7 mouse cellular contexts compared by ENCODE assay signal in the genomic region with DNA sequence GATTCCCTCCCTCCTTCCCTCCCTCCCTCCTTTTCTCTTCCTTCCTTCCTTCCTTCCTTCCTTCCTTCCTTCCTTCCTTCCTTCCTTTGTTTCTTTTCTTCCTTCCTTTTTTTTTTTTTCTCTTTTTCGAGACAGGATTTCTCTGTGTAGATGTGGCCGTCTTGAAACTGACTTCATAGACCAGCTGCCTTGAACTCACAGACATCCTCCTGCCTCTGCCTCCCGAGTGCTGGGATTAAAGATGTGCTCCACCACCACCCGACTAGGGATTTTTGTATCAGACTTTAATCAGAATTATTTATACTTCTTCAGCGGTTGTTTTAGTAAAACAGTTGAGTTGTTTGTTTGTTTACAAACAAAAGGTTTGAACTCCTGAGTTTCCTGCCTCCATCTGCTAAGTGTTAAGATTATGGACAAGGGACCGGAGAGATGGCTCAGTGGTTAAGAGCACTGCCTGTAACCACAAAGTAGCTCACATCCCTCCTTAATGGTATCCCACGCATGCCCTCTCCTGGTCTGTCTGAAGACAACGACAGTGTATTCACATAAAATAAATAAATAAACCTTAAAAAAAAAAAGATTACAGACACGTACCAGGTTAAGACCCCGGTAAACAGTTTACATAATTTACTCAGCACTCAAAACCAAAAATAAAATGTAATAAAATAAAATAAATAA. TPM values are rescaled to one million over a fixed set of nuclear protein-coding genes. Genes with fewer than 3 reads are reported as not detected.
DNase-seq lines count a peak whose midpoint lies in the region; ATAC-seq and TF ChIP-seq lines count a peak whose summit lies in the region.

No protein-coding gene starts in this region.

- TF ChIP-seq EP300 in lung, postnatal 0 days (IDR thresholded peaks at IDR 0.05), result no peak
- no peak for TF ChIP-seq EP300 in stomach, postnatal 0 days (optimal IDR thresholded peaks at IDR 0.05)

- peaks cover 10% of the 10 kb centered on the region for H3K4me1 ChIP-seq in embryonic facial prominence, embryonic 13.5 days
- H3K4me1 ChIP-seq in intestine, embryonic 15.5 days (replicated peaks), result peaks cover 9% of the 10 kb centered on the region
- no peaks in the 10 kb centered on the region for H3K4me1 ChIP-seq in lung, postnatal 0 days (ENCODE audit: insufficient read depth, low read depth, low read length)
- no peaks in the 10 kb centered on the region for H3K4me1 ChIP-seq in stomach, postnatal 0 days (replicated peaks; ENCODE audit: control insufficient read depth, insufficient read depth)

- peaks cover 13% of the 10 kb centered on the region for H3K36me3 ChIP-seq in embryonic facial prominence, embryonic 13.5 days
- peaks cover 8% of the 10 kb centered on the region for H3K36me3 ChIP-seq in intestine, embryonic 15.5 days
- H3K36me3 ChIP-seq in lung, postnatal 0 days (ENCODE audit: insufficient read depth, low read length), result peaks cover 1% of the 10 kb centered on the region; the same call in 1 of the 2 replicates
- no peaks in the 10 kb centered on the region for H3K36me3 ChIP-seq in stomach, postnatal 0 days (ENCODE audit: control insufficient read depth, insufficient read depth, low read length)

- WGBS in embryonic facial prominence, embryonic 13.5 days, result 71% methylated on average over 10 of the region's 10 CpGs
- 66% methylated on average over 10 of the region's 10 CpGs for WGBS in intestine, embryonic 15.5 days
- WGBS in lung, postnatal 0 days, result 60% methylated on average over 10 of the region's 10 CpGs
- 62% methylated on average over 10 of the region's 10 CpGs for WGBS in stomach, postnatal 0 days

- H3K4me3 ChIP-seq in embryonic facial prominence, embryonic 13.5 days, result peak overlapping the region; percentile 93
- H3K4me3 ChIP-seq in intestine, embryonic 15.5 days (replicated peaks), result peak overlapping the region; percentile 89; the same call in 1 of the 2 replicates
- peak overlapping the region; percentile 94 for H3K4me3 ChIP-seq in lung, postnatal 0 days (ENCODE audit: low read depth, low read length)
- peak overlapping the region; percentile 88 for H3K4me3 ChIP-seq in stomach, postnatal 0 days (ENCODE audit: low read depth, low read length)

- no peaks in the 10 kb centered on the region for H3K27me3 ChIP-seq in embryonic facial prominence, embryonic 13.5 days
- H3K27me3 ChIP-seq in intestine, embryonic 15.5 days (replicated peaks), result no peaks in the 10 kb centered on the region
- H3K27me3 ChIP-seq in lung, postnatal 0 days (replicated peaks; ENCODE audit: insufficient read depth, low read length), result no peaks in the 10 kb centered on the region
- H3K27me3 ChIP-seq in stomach, postnatal 0 days (ENCODE audit: control insufficient read depth, insufficient read depth, low read length), result no peaks in the 10 kb centered on the region

- H3K27ac ChIP-seq in embryonic facial prominence, embryonic 13.5 days, result peak overlapping the region; percentile 4; the same call in 1 of the 2 replicates
- no peak overlapping the region for H3K27ac ChIP-seq in intestine, embryonic 15.5 days
- H3K27ac ChIP-seq in lung, postnatal 0 days (ENCODE audit: low read length), result peak overlapping the region; percentile 97; the same call in 1 of the 2 replicates
- H3K27ac ChIP-seq in stomach, postnatal 0 days (replicated peaks), result 0 out of 2 replicates have a peak overlapping the region, but pooled peaks have one; percentile 26

- ATAC-seq in CD4-positive, CD25-positive, alpha-beta regulatory T cell, adult 4 months, result peak; percentile 4
- ATAC-seq in embryonic facial prominence, embryonic 13.5 days (ENCODE audit: insufficient number of reproducible peaks, insufficient read depth, low FRiP score, low TSS enrichment, low read depth), result no peak
- 0 out of 2 replicates have a peak, but pooled peaks have one; percentile 10 for ATAC-seq in intestine, embryonic 15.5 days
- ATAC-seq in lung, postnatal 0 days, result no peak
- ATAC-seq in stomach, postnatal 0 days (ENCODE audit: low FRiP score, low TSS enrichment), result no peak

- H3K9ac ChIP-seq in embryonic facial prominence, embryonic 13.5 days, result no peak overlapping the region
- H3K9ac ChIP-seq in intestine, embryonic 15.5 days, result no peak overlapping the region
- H3K9ac ChIP-seq in lung, postnatal 0 days (replicated peaks; ENCODE audit: low read depth), result no peak overlapping the region
- H3K9ac ChIP-seq in stomach, postnatal 0 days (ENCODE audit: low read length), result no peak overlapping the region

- peak; percentile 72 for DNase-seq in A20 (ENCODE audit: low read depth, low spot score)
- peak; percentile 36 for DNase-seq in lung, postnatal 0 days (ENCODE audit: low spot score)
- no peak for DNase-seq in stomach, postnatal 0 days (ENCODE audit: low spot score)
- DNase-seq in adipocyte (ENCODE audit: low spot score), result no peak

- no peaks in the 10 kb centered on the region for H3K9me3 ChIP-seq in embryonic facial prominence, embryonic 13.5 days
- H3K9me3 ChIP-seq in intestine, embryonic 15.5 days, result no peaks in the 10 kb centered on the region
- H3K9me3 ChIP-seq in lung, postnatal 0 days (ENCODE audit: low read length), result no peaks in the 10 kb centered on the region
- H3K9me3 ChIP-seq in stomach, postnatal 0 days (ENCODE audit: control insufficient read depth, low read length), result no peaks in the 10 kb centered on the region

- peak overlapping the region; percentile 77 for H3K4me2 ChIP-seq in embryonic facial prominence, embryonic 13.5 days
- peak overlapping the region; percentile 28; the same call in 1 of the 2 replicates for H3K4me2 ChIP-seq in intestine, embryonic 15.5 days (replicated peaks)
- H3K4me2 ChIP-seq in lung, postnatal 0 days (replicated peaks; ENCODE audit: low read depth, low read length), result peak overlapping the region; percentile 25; the same call in 1 of the 2 replicates
- H3K4me2 ChIP-seq in stomach, postnatal 0 days (replicated peaks; ENCODE audit: low read depth), result peak overlapping the region; percentile 33

- 0 out of 2 replicates have a peak, but pooled peaks have one; percentile 26 for TF ChIP-seq CTCF in lung, postnatal 0 days (IDR thresholded peaks at IDR 0.05)
- TF ChIP-seq CTCF in stomach, postnatal 0 days (IDR thresholded peaks at IDR 0.05; ENCODE audit: low read depth), result peak; percentile 46

RNA-seq across cellular contexts. Expression of a gene that starts 0.5 kb away (rescaled TPM):
- 10 to 100 TPM; 89.9 to 92.8 TPM for polyA plus RNA-seq in CD4-positive, CD25-positive, alpha-beta regulatory T cell, adult 4 months (2017; shearing (Covaris generic))
- 118 and 124 TPM in 2 replicates for polyA plus RNA-seq in embryonic facial prominence, embryonic 13.5 days (2015; fragmentation: Nextera tagmentation; extraction: Ambion mirVana)
- 150 and 155 TPM in 2 replicates for polyA plus RNA-seq in intestine, embryonic 15.5 days (2015; fragmentation: Nextera tagmentation; extraction: Ambion mirVana)
- 177 and 187 TPM in 2 replicates for polyA plus RNA-seq in lung, postnatal 0 days (2015; fragmentation: Nextera tagmentation; extraction: Ambion mirVana)
- 251 and 252 TPM in 2 replicates for polyA plus RNA-seq in stomach, postnatal 0 days (2015; fragmentation: Nextera tagmentation; extraction: Ambion mirVana)

RNA-seq across cellular contexts. Expression of a gene that starts 12.9 kb away (rescaled TPM):
- 10 to 100 TPM; 10.4 to 11.7 TPM for polyA plus RNA-seq in CD4-positive, CD25-positive, alpha-beta regulatory T cell, adult 4 months (2017; shearing (Covaris generic))
- 26.5 and 27.7 TPM in 2 replicates for polyA plus RNA-seq in embryonic facial prominence, embryonic 13.5 days (2015; fragmentation: Nextera tagmentation; extraction: Ambion mirVana)
- polyA plus RNA-seq in intestine, embryonic 15.5 days (2015; fragmentation: Nextera tagmentation; extraction: Ambion mirVana), result 24.1 and 25.7 TPM in 2 replicates
- 12.3 and 14.0 TPM in 2 replicates for polyA plus RNA-seq in lung, postnatal 0 days (2015; fragmentation: Nextera tagmentation; extraction: Ambion mirVana)
- 18.4 and 18.5 TPM in 2 replicates for polyA plus RNA-seq in stomach, postnatal 0 days (2015; fragmentation: Nextera tagmentation; extraction: Ambion mirVana)

RNA-seq across cellular contexts. Expression of a gene that starts 49.7 kb away (rescaled TPM):
- under 1 TPM in 1 of 2 experiments, not detected in 1; 0.34 TPM for polyA plus RNA-seq in CD4-positive, CD25-positive, alpha-beta regulatory T cell, adult 4 months (2017; shearing (Covaris generic))
- polyA plus RNA-seq in embryonic facial prominence, embryonic 13.5 days (2015; fragmentation: Nextera tagmentation; extraction: Ambion mirVana), result 0.22 and 0.24 TPM in 2 replicates
- 0.09 and 0.10 TPM in 2 replicates for polyA plus RNA-seq in intestine, embryonic 15.5 days (2015; fragmentation: Nextera tagmentation; extraction: Ambion mirVana)
- 0.45 and 0.56 TPM in 2 replicates for polyA plus RNA-seq in lung, postnatal 0 days (2015; fragmentation: Nextera tagmentation; extraction: Ambion mirVana)
- polyA plus RNA-seq in stomach, postnatal 0 days (2015; fragmentation: Nextera tagmentation; extraction: Ambion mirVana), result 0.10 and 0.13 TPM in 2 replicates

Comparison
In these comparisons a context has a peak if more than half of its experiments do, and no peak if none do; other contexts are left out.
1. DNase-seq: peak in A20 (single experiment) and lung, postnatal 0 days (single experiment); none in stomach, postnatal 0 days (single experiment) and adipocyte (single experiment).
2. ATAC-seq: peak in CD4-positive, CD25-positive, alpha-beta regulatory T cell, adult 4 months (single experiment) and intestine, embryonic 15.5 days (single experiment); none in embryonic facial prominence, embryonic 13.5 days (single experiment), lung, postnatal 0 days (single experiment) and stomach, postnatal 0 days (single experiment).
3. H3K4me2 ChIP-seq: peak in every context shown above with its lines; median percentile 77 in embryonic facial prominence, embryonic 13.5 days; 33 in stomach, postnatal 0 days; 28 in intestine, embryonic 15.5 days; 25 in lung, postnatal 0 days.
4. Peak in every context shown above with its lines, with median percentiles within 50 percentile points of each other: H3K4me3 ChIP-seq.